Mouse (Mus musculus) intestine, embryonic 16.5 days (tissue): ENCODE results near the gene Tbpl1. TPM values are rescaled to one million over a fixed set of nuclear protein-coding genes. Genes with fewer than 3 reads are reported as not detected.

Experiments
- ATAC-seq: fragments of 200-750 bp; cut with Nextera tagmentation; 2 replicates; pipeline ENCODE4 v1.8.0; 2017; ENCODE audit warnings: moderate TSS enrichment, moderate library complexity
- H3K27ac ChIP-seq: fragments of 300-500 bp; sonication (generic); 2 replicates; pipeline ENCODE4 v1.5.1; 2014; ENCODE audit warnings: mild to moderate bottlenecking, low read length
- H3K27me3 ChIP-seq: fragments of 300-500 bp; sonication (generic); replicated peaks from 2 replicates; pipeline ENCODE4 v1.6.1; 2014; ENCODE audit warnings: low read length, control low read depth, mixed read lengths; ENCODE audit not compliant: control insufficient read depth, insufficient read depth
- H3K36me3 ChIP-seq: fragments of 300-500 bp; sonication (generic); 2 replicates; pipeline ENCODE4 v1.6.1; 2014; ENCODE audit warnings: low read length, control low read depth; ENCODE audit not compliant: control insufficient read depth, insufficient read depth
- H3K4me1 ChIP-seq: fragments of 300-500 bp; sonication (generic); 2 replicates; pipeline ENCODE4 v1.6.1; 2014; ENCODE audit warnings: low read length, control low read depth, mixed read lengths; ENCODE audit not compliant: control insufficient read depth, insufficient read depth
- H3K4me2 ChIP-seq: fragments of 300-500 bp; sonication (generic); 2 replicates; pipeline ENCODE4 v1.6.1; 2014; ENCODE audit warnings: low read depth, low read length, control low read depth
- H3K4me3 ChIP-seq: fragments of 300-500 bp; sonication (generic); 2 replicates; pipeline ENCODE4 v1.5.1; 2014; ENCODE audit warnings: mild to moderate bottlenecking, low read length
- H3K9ac ChIP-seq: fragments of 300-500 bp; sonication (generic); 2 replicates; pipeline ENCODE4 v1.6.1; 2014; ENCODE audit warnings: low read depth, low read length
- H3K9me3 ChIP-seq: fragments of 300-500 bp; sonication (generic); 2 replicates; pipeline ENCODE4 v1.6.1; 2016; ENCODE audit warnings: low read length, control low read depth; ENCODE audit not compliant: control insufficient read depth
- WGBS: fragments of 180-500 bp; shearing (Covaris S2); extraction: QIAGEN DNeasy Blood & Tissue Kit; methylation state at CpG from one replicate; pipeline ENCODE4 v1.1.7; 2014; 5-methylcytosine and 5-hydroxymethylcytosine counted together
- polyA plus RNA-seq: library from polyadenylated mRNA; unstranded; fragments of >200 nt; fragmentation: Nextera tagmentation; extraction: Ambion mirVana; gene quantifications from 2 replicates; pipeline ENCODE4 v1.2.1, GENCODE M21; 2015

Gene Tbpl1
- polyA plus RNA-seq, 1 experiment from 2014 or later = 39.7 TPM

DNA sequence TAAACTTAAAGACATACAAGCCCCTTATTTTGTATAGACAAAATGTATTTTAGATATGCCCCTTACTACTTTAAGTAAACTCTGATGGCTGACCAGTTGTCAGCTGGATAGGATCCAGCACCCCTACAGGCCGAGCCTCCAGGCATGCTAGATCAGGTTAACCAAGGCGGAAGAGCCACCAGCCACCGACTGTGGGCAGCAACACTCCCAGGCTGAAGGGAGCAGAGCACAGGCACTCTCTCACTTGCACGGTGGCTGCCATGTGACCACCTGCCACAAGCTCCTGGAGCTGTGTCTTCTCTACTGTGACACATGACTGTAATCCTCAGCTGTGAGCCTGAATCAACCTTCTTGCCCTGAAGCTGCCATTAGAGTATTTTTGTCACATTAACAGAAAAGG is 13.3 kb downstream of the Tbpl1 start:
- Histone ChIP-seq H3K9me3 (no peaks in the 10 kb centered on the region), H3K4me2 (no peak overlapping the region), H3K27me3 (no peaks in the 10 kb centered on the region), H3K27ac (no peak overlapping the region), H3K4me1 (no peaks in the 10 kb centered on the region), H3K4me3 (no peak overlapping the region), H3K36me3 (no peaks in the 10 kb centered on the region), H3K9ac (no peak overlapping the region)
- WGBS = 37% methylated on average over 4 of the region's 4 CpGs
- no peak for ATAC-seq

DNA sequence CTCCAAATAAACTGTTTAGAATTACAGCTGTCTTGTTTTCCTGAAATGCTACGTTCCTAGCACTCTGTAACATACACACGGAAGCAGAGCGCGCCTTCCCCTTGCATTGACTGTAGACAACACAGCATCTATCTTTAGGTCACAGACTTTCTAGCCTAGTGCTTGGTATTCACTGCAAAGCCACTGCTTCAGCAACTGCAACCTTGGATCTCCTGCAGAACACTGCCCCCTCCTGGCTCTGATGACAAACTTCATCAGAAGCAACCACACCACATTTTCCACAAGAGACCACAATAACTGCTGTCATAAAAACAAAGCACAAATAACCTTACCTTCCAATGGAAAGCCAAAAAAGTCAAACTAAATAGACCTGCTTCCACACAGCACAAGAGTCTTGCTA is 17.2 kb downstream of the Tbpl1 start:
- no peaks in the 10 kb centered on the region for H3K4me1 ChIP-seq
- no peaks in the 10 kb centered on the region for H3K27me3 ChIP-seq
- no peak overlapping the region for H3K4me2 ChIP-seq
- H3K27ac ChIP-seq = no peak overlapping the region
- H3K9me3 ChIP-seq = no peaks in the 10 kb centered on the region
- ATAC-seq = no peak
- H3K4me3 ChIP-seq = no peak overlapping the region
- WGBS = 65% methylated on average over 4 of the region's 4 CpGs
- H3K9ac ChIP-seq = no peak overlapping the region
- H3K36me3 ChIP-seq = 0 out of 2 replicates have a peak, but pooled peaks cover 2% of the 10 kb centered on the region

- Histone ChIP-seq H3K4me2 (no peak overlapping the region), H3K9ac (no peak overlapping the region), H3K36me3 (0 out of 2 replicates have a peak, but pooled peaks cover 7% of the 10 kb centered on the region), H3K4me3 (no peak overlapping the region), H3K27ac (no peak overlapping the region), H3K4me1 (no peaks in the 10 kb centered on the region), H3K27me3 (no peaks in the 10 kb centered on the region), H3K9me3 (no peaks in the 10 kb centered on the region)
- ATAC-seq = no peak
- 49% methylated on average over 2 of the region's 2 CpGs for WGBS
These were observed 18.8 kb downstream of the Tbpl1 start for GRCm38 (mm10) chr10:22712955-22713354.

GRCm38 (mm10) chr10:22710173-22710777 is 21.5 kb downstream of the Tbpl1 start:
- ATAC-seq = 0 out of 2 replicates have a peak, but pooled peaks have one; percentile 21
- no peaks in the 10 kb centered on the region for H3K9me3 ChIP-seq
- H3K9ac ChIP-seq = no peak overlapping the region
- no peak overlapping the region for H3K27ac ChIP-seq
- H3K4me2 ChIP-seq = no peak overlapping the region
- no peak overlapping the region for H3K4me3 ChIP-seq
- no peaks in the 10 kb centered on the region for H3K27me3 ChIP-seq
- 85% methylated on average over 13 of the region's 13 CpGs for WGBS
- H3K36me3 ChIP-seq = 0 out of 2 replicates have a peak, but pooled peaks cover 13% of the 10 kb centered on the region
- H3K4me1 ChIP-seq = no peaks in the 10 kb centered on the region

DNA sequence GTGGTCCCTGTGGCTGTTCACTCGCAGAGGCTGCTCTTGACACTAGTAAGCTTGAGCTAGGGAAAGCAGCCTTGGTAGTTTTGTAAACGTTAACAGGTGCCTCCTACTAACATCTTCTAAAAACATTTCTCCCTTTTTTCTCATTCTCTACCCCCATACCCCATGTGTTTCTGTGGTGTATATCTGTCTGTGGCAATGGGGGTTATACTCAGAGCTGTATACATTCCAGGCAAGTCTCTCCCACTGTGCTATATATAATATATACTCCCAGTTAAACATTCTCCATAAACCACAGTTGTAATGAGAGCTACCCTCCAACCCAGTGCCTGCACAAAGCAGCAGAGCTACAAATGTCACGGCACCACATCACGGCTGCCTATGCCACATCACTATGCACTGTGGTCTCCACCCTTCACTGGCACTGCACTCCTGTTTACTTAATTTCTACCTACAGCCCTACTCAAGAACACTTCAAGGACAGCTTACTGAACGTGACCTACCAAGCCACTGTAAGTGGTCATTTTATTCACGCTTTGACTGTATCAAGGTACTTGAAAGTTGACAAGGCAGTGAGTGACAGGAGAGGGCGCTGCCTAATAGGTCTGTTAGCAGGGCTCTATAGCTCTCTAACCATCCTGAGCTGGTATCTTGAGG is 23.4 kb downstream of the Tbpl1 start:
- H3K4me2 ChIP-seq = no peak overlapping the region
- H3K36me3 ChIP-seq = 0 out of 2 replicates have a peak, but pooled peaks cover 13% of the 10 kb centered on the region
- 82% methylated on average over 7 of the region's 7 CpGs for WGBS
- no peak overlapping the region for H3K27ac ChIP-seq
- no peak overlapping the region for H3K9ac ChIP-seq
- H3K4me3 ChIP-seq = no peak overlapping the region
- no peak for ATAC-seq
- H3K27me3 ChIP-seq = no peaks in the 10 kb centered on the region
- H3K9me3 ChIP-seq = no peaks in the 10 kb centered on the region
- H3K4me1 ChIP-seq = no peaks in the 10 kb centered on the region

GRCm38 (mm10) chr10:22703844-22704243 is 27.9 kb downstream of the Tbpl1 start:
- WGBS = 82% methylated on average over 6 of the region's 6 CpGs
- H3K4me1 ChIP-seq = 0 out of 2 replicates have a peak, but pooled peaks cover 3% of the 10 kb centered on the region
- no peak overlapping the region for H3K4me2 ChIP-seq
- no peak overlapping the region for H3K4me3 ChIP-seq
- no peak for ATAC-seq
- H3K27ac ChIP-seq = no peak overlapping the region
- H3K9me3 ChIP-seq = no peaks in the 10 kb centered on the region
- H3K9ac ChIP-seq = no peak overlapping the region
- no peaks in the 10 kb centered on the region for H3K27me3 ChIP-seq
- H3K36me3 ChIP-seq = 0 out of 2 replicates have a peak, but pooled peaks cover 17% of the 10 kb centered on the region

GRCm38 (mm10) chr10:22701485-22702315 is 30.0 kb downstream of the Tbpl1 start:
- Histone ChIP-seq H3K36me3 (0 out of 2 replicates have a peak, but pooled peaks cover 7% of the 10 kb centered on the region), H3K9ac (no peak overlapping the region), H3K27ac (no peak overlapping the region), H3K4me3 (no peak overlapping the region), H3K27me3 (no peaks in the 10 kb centered on the region), H3K4me1 (peaks cover 11% of the 10 kb centered on the region), H3K9me3 (no peaks in the 10 kb centered on the region), H3K4me2 (no peak overlapping the region)
- no peak for ATAC-seq
- WGBS = 68% methylated on average over 12 of the region's 12 CpGs

- ATAC-seq = no peak
- no peak overlapping the region for H3K4me2 ChIP-seq
- no peaks in the 10 kb centered on the region for H3K27me3 ChIP-seq
- no peak overlapping the region for H3K4me3 ChIP-seq
- H3K9me3 ChIP-seq = no peaks in the 10 kb centered on the region
- no peak overlapping the region for H3K9ac ChIP-seq
- peaks cover 11% of the 10 kb centered on the region for H3K4me1 ChIP-seq
- 0 out of 2 replicates have a peak, but pooled peaks cover 7% of the 10 kb centered on the region for H3K36me3 ChIP-seq
- H3K27ac ChIP-seq = no peak overlapping the region
- WGBS = 79% methylated on average over 9 of the region's 9 CpGs
These were observed 31.0 kb downstream of the Tbpl1 start for GRCm38 (mm10) chr10:22700773-22701172.
